Mouse (Mus musculus): Measurements from ENCODE around the gene Hs3st3b1.

Hs3st3b1 gene

DNA sequence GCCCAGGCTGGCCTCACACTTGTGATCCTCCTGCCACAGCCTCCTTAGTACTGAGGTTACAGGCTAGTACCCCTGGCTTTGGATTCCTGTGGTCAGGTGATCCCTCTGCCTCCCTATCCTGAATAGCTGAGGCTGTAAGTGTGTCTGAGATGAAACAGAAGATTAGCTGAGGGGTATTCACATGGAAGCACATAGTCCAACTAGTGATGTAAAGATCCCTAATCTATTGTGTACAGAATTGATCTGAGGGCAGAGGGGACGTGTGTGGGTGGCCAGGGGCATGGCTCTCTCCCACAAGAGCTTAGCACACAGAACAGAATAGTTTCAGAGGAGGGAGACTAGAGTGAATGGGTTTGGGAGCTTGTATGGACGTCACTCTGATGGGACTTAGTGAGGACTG is 41.8 kb downstream of the Hs3st3b1 start:
- in situ Hi-C loops (cut with MboI), result no loop called here

DNA sequence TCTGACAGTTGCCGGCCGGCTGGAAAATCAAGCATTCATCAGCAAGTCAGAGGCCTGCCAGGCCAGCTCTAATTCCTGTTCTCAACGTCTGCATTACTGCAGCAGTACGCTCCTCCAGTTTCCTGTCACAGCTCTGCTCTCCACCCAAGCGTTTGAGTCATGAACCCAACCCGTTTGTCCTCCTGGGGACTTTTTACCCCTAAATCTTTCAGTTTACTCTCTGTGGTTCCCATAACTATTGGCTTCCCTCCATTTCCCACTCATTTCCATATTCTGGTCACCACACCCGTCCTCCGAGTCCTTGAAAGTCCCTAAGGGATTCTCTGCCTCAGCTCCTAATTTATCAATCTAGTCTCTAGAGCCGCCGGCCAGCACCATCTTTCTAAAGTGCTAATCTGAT is 42.8 kb downstream of the Hs3st3b1 start:
- in situ Hi-C loops (cut with MboI), result no loop called here

DNA sequence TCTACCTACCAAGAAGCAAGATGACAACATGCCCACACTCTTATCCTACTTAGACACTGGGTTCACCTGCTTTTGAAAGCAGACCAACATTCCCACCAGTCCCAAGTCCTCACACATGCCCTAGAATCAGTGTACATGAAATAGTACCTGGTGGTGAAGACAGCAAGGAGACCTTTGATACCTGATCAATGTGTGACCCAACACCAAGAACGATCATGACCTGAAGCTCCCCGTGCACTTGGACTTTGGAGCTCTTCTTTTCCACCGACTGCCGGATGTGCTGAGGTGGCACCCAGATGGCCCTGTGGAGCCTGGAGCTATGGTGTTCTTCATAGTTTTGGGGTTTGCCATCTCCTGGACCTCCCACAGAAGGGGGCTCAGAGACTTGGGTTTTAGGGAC is 43.5 kb downstream of the Hs3st3b1 start:
- in situ Hi-C loops (cut with MboI), result no loop called here

DNA sequence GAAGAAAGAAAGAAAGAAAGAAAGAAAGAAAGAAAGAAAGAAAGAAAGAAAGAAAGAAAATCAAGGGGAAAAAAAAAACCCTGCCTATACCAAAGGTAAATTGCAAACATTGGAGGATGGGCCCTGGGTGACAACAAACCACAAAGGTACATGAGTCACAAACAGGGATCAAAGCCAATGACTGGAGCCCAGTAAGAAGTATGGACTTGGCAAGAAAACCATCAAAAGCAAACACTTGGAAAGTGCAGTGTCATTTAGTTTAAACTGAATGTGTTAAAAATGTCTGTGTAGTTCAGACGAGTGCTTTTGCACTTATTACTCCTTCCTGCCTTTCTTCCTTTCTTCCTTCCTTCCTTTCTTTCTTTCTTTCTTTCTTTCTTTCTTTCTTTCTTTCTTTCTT is 59.3 kb downstream of the Hs3st3b1 start:
- in situ Hi-C loops (cut with MboI), result no loop called here

DNA sequence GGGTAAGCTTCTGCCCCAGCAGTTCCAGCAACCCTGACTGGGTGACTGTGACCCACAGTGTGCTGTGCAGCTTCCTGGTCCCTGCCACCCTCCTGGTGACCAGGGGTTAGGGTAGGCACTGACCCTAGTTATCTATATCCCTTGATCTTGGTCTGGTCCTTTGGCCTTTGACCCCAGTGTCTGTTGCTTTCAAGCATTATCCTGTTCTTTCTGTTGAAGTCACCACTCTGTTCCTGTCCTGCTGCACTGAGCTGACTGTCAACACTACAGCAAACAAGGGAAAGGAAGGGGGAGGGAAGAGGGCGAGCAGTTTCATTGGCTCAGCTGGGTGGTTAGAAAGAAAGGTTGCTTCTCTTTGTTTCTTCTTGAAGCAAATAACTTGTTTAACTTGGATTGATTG is 60.1 kb downstream of the Hs3st3b1 start:
- in situ Hi-C loops (cut with MboI), result no loop called here

DNA sequence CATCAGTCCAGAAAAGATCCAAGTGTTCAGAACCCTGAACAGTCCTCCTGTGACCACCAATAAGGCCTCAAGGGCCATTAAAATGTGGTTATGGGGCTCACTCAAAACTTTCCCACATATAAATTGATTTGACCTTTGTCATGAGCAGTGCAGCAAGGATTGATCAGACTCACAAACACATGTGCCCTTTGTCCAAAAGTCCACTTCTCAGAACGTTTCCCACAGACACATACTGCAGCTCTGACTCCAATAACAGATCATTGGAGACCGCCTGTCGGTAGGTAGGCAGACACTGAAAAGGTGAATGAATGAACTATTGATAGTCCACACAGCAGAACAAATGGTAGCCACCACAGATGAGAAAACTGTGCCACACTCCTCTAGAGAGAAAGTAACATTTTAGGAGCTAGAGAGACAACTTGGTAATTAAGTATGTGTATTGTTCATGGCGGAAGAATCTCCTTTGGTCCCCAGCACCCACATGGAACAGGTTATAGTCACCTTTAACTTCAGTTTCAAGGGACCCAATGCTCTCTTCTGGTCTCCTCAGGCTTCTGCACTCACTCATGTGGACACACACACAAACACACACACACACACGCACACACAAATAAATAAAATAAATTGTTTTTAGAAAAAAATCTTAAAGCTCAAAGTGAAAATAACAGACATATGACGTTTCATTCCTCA is 70.9 kb downstream of the Hs3st3b1 start:
- in situ Hi-C loops (cut with MboI), result no loop called here

DNA sequence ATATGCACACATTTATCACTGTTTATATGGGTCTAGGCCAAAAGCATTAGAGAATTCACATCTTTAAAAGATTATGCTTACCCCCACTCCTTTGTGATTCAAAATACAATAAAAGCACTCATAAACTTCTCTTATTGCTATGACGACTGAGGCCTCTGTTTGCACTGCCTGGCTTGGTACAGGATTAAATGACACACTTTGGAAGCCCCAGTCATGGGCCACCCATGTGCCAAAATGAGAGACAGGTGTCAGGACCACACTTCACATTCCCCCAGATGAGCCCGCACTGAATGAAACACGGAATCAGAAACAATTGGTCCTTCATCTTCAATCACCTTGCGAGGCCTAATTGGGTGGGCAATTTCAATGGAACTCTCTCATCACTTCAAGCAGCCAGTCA is 71.8 kb downstream of the Hs3st3b1 start:
- in situ Hi-C loops (cut with MboI), result no loop called here

DNA sequence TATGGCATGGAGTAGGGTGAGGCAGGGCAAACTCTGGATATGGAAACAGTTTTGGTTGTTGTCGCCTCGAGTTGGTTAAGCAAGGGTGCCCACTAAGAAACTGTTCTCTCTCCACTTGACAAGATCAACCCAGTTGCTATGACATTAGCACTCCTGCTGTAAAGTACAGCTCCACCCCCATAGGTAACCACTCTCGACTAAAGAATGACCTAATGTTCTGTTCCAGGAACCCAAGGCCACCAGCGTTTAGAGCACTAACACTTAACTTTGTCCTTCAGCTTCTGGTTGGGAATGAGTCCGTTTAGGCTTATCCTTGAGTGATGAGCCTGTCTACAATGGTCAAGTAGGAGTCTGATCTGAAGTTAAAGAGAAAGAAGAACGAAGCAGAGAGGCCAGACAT is 76.7 kb downstream of the Hs3st3b1 start:
- in situ Hi-C loops (cut with MboI), result no loop called here

DNA sequence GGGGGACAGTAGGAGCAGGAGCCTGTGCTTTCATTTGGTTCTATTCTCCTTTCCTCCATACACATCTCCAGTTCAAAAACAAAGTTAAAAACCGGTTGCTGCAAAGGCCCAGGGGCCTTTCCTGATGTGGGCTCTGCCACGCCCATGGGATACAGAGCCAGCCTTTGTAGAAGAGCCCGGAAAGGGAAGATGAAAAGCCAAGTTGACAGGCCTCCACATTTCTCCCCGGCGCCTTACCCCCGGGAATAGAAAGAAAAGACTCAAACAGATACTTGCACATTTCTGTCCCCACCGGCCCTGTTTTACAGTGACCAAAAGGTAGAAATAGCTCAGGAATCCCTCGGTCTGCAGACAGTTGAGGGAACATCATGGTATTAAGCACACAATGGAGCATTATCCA is 77.4 kb downstream of the Hs3st3b1 start:
- in situ Hi-C loops (cut with MboI), result no loop called here

DNA sequence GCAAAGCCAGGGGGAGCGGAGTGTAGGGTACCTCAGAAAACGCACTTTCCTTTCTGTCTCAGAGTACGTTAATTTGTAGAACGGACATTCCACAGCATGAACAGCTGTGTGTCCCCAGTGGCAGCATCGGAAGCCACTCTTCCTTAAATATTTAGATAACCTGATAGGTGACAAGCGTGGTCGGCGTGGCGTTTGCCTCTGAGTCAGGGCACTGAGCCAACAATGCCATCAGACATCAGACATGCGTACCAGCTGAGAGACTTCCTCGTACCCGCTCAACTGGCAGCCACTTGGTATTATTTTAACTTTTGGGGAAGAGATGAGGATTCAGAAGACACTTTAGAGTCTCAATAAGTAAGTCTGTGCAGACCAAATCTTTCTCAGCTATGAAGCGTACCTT is 84.6 kb downstream of the Hs3st3b1 start:
- in situ Hi-C loops (cut with MboI), result no loop called here
